24 mouse cellular contexts compared by ENCODE assay signal in genomic region chr7:44239913-44240312, GRCm38 (mm10). TPM values are rescaled to one million over a fixed set of nuclear protein-coding genes. Genes with fewer than 3 reads are reported as not detected.
"Had no signal": no experiment of that assay in that cellular context is flagged by ENCODE, and none has a peak within 500 bp of the region (broad histone marks: within the 10 kb centered on the region; RNA-seq: fewer than 3 reads in every experiment).

No protein-coding gene starts in this region.

- H3K36me3 ChIP-seq: neural tube, embryonic 12.5 days; neural tube, embryonic 13.5 days; stomach, embryonic 15.5 days had no signal

- H3K4me2 ChIP-seq: neural tube, embryonic 12.5 days; neural tube, embryonic 13.5 days; stomach, embryonic 15.5 days had no signal

- DNase-seq: retina, postnatal 1 day; right cerebral cortex, adult 18-20 months; right cerebral cortex, postnatal 14 days; right cerebral cortex, postnatal 25 days; right cerebral cortex, postnatal 4 days; spleen, adult 18-20 months; thymus, adult 18-20 months; thymus, adult 2 months; thymus, postnatal 14 days; thymus, postnatal 25 days; thymus, postnatal 36 days; thymus, postnatal 4 days had no signal

- H3K9me3 ChIP-seq: neural tube, embryonic 12.5 days; neural tube, embryonic 13.5 days; stomach, embryonic 15.5 days had no signal

- H3K27me3 ChIP-seq: neural tube, embryonic 12.5 days; neural tube, embryonic 13.5 days; stomach, embryonic 15.5 days had no signal

- H3K4me1 ChIP-seq: neural tube, embryonic 12.5 days; neural tube, embryonic 13.5 days; stomach, embryonic 15.5 days had no signal

- H3K9ac ChIP-seq: neural tube, embryonic 12.5 days; neural tube, embryonic 13.5 days; stomach, embryonic 15.5 days had no signal

- H3K27ac ChIP-seq: neural tube, embryonic 12.5 days; neural tube, embryonic 13.5 days; stomach, embryonic 15.5 days; stomach, postnatal 0 days had no signal

- H3K4me3 ChIP-seq: neural tube, embryonic 12.5 days; neural tube, embryonic 13.5 days; stomach, embryonic 15.5 days had no signal

RNA-seq across cellular contexts. Expression of gene Gm36864, which starts 3.9 kb away (rescaled TPM):
- total RNA-seq: neutrophil, adult 5-6 weeks had no signal
- polyA plus RNA-seq: neural tube, embryonic 11.5 days; neural tube, embryonic 12.5 days; neural tube, embryonic 13.5 days; neural tube, embryonic 14.5 days; small intestine, adult 2 months; spleen, adult 2 months; stomach, embryonic 14.5 days; stomach, embryonic 15.5 days; stomach, postnatal 0 days; thymus, adult 2 months; thymus, postnatal 0 days; urinary bladder, adult 2 months had no signal

RNA-seq across cellular contexts. Expression of gene Klk1, which starts 14.8 kb away (rescaled TPM):
- total RNA-seq: neutrophil, adult 5-6 weeks had no signal
- polyA plus RNA-seq: neural tube, embryonic 11.5 days; neural tube, embryonic 12.5 days; neural tube, embryonic 13.5 days; neural tube, embryonic 14.5 days had no signal

RNA-seq across cellular contexts. Expression of gene Acp4, which starts 17.3 kb away (rescaled TPM):
- total RNA-seq: neutrophil, adult 5-6 weeks had no signal
- polyA plus RNA-seq: neural tube, embryonic 11.5 days; neural tube, embryonic 12.5 days; neural tube, embryonic 13.5 days; neural tube, embryonic 14.5 days; small intestine, adult 2 months; spleen, adult 2 months; stomach, embryonic 14.5 days; stomach, embryonic 15.5 days; stomach, postnatal 0 days; urinary bladder, adult 2 months had no signal
